Mouse (Mus musculus) spleen, adult 2 months (tissue): Measurements from ENCODE around the gene Ptpn21.

Experiments
- CTCF ChIP-seq: fragments of 200-500 bp; IDR thresholded peaks from 2 replicates; pipeline ENCODE4 v1.5.1; 2011; ENCODE audit warnings: mild to moderate bottlenecking, inconsistent platforms; ENCODE audit not compliant: insufficient read depth, insufficient read length, insufficient replicate concordance; ENCODE audit errors: extremely low read depth
- POLR2A ChIP-seq: fragments of 200-500 bp; IDR thresholded peaks from 2 replicates; pipeline ENCODE4 v1.6.1; 2011; ENCODE audit warnings: low read depth, low read length, inconsistent platforms

DNA sequence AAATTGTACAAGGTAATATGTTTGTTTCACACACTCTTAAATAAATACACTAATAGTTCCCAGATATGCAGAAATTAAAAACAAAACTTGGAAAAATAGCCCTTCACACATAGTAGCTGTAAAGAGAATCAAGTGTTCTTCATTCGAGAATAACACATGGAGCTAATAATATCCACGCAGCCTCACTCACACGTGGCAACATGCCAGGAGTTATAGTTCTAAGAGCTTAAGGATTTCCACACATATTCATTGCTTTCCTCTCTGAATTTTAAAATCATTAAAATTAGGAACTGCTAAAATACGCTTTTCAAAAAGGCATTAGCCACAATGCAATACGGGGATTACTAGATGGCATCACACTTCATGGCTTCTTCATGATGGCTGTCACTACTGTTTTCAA, 40.0 kb downstream of the Ptpn21 start:
- TF ChIP-seq POLR2A (no peak), CTCF (no peak)
